12 mouse cellular contexts compared by ENCODE assay signal in the genomic region with DNA sequence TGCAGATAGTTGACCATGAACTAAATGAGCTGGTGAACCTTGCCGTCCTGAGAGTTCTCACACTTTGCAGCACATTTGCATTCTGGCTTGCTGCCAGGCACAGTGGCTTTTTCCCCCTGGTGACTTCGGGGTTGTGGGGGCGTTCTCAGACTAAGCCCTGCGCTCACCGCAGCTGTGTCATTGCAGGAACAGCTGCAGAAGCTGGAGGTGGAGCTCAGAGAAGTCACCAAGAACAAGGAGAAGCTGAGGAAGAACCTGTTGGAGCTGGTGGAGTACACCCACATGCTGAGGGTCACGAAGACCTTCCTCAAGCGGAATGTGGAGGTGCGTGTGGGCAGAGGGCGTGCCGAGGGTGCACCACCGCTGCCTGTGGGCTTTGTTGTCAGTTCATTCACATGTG. TPM values are rescaled to one million over a fixed set of nuclear protein-coding genes. Genes with fewer than 3 reads are reported as not detected.
DNase-seq lines count a peak whose midpoint lies in the region; ATAC-seq and TF ChIP-seq lines count a peak whose summit lies in the region.
"Had no signal": no experiment of that assay in that cellular context is flagged by ENCODE, and none has a peak within 500 bp of the region (broad histone marks: within the 10 kb centered on the region; RNA-seq: fewer than 3 reads in every experiment).

No protein-coding gene starts in this region.

- TF ChIP-seq POLR2A in spleen, adult 2 months (IDR thresholded peaks at IDR 0.05; ENCODE audit: low read depth, low read length): no peak

- H3K4me3 ChIP-seq in spleen, adult 2 months (ENCODE audit: extremely low read depth, insufficient read depth, insufficient read length): no peak overlapping the region
- H3K4me3 ChIP-seq in forebrain, embryonic 12.5 days (replicated peaks): no peak overlapping the region
- H3K4me3 ChIP-seq: limb, embryonic 13.5 days had no signal

- no peak overlapping the region for H3K4me2 ChIP-seq in forebrain, embryonic 12.5 days
- H3K4me2 ChIP-seq: limb, embryonic 13.5 days had no signal

- H3K36me3 ChIP-seq in spleen, adult 2 months (ENCODE audit: control insufficient read depth, insufficient read depth, low read length): peaks cover 53% of the 10 kb centered on the region
- peaks cover 88% of the 10 kb centered on the region for H3K36me3 ChIP-seq in forebrain, embryonic 12.5 days (replicated peaks)

- H3K9ac ChIP-seq in forebrain, embryonic 12.5 days: no peak overlapping the region
- H3K9ac ChIP-seq: limb, embryonic 13.5 days had no signal

- 40% methylated on average over 11 of the region's 11 CpGs for WGBS in spleen, adult 2 months
- WGBS in forebrain, embryonic 12.5 days: 94% methylated on average over 11 of the region's 11 CpGs

- no peak for TF ChIP-seq CTCF in spleen, adult 2 months (IDR thresholded peaks at IDR 0.05; ENCODE audit: extremely low read depth, insufficient read depth, insufficient read length, insufficient replicate concordance)

- ATAC-seq in megakaryocyte progenitor cell, adult 5-6 weeks (replicated peaks; ENCODE audit: poor library complexity): no peak
- ATAC-seq in forebrain, embryonic 12.5 days (ENCODE audit: low FRiP score): no peak
- ATAC-seq: forebrain, embryonic 14.5 days; midbrain, embryonic 16.5 days had no signal

- H3K9me3 ChIP-seq in forebrain, embryonic 12.5 days: no peaks in the 10 kb centered on the region
- H3K9me3 ChIP-seq: limb, embryonic 13.5 days had no signal

- DNase-seq in heart, postnatal 4 days: peak; percentile 23
- no peak for DNase-seq in heart, postnatal 36 days
- peak; percentile 28 for DNase-seq in 416B (ENCODE audit: low read depth)
- peak; percentile 65 for DNase-seq in T-cell, adult 2 months (ENCODE audit: low spot score)
- peak; percentile 37 to 44 for DNase-seq in spleen, adult 2 months (ENCODE audit: low read depth in 1 of 2, low spot score in 2 of 2)
- no peak for DNase-seq in heart, adult 8-10 months (ENCODE audit: low spot score)
- DNase-seq: heart, adult 18-20 months had no signal

- peaks cover 13% of the 10 kb centered on the region; the same call in 1 of the 2 replicates for H3K4me1 ChIP-seq in spleen, adult 2 months (ENCODE audit: control insufficient read depth, insufficient read depth, insufficient read length)
- H3K4me1 ChIP-seq in forebrain, embryonic 12.5 days: no peaks in the 10 kb centered on the region
- H3K4me1 ChIP-seq: limb, embryonic 13.5 days had no signal

- 0 out of 2 replicates have a peak overlapping the region, but pooled peaks have one; percentile 4 for H3K27ac ChIP-seq in spleen, adult 2 months (ENCODE audit: insufficient read depth, low read length)
- no peak overlapping the region for H3K27ac ChIP-seq in forebrain, embryonic 12.5 days
- H3K27ac ChIP-seq: limb, embryonic 13.5 days had no signal

- no peaks in the 10 kb centered on the region for H3K27me3 ChIP-seq in spleen, adult 2 months (ENCODE audit: control insufficient read depth, insufficient read depth, low read length)
- H3K27me3 ChIP-seq in forebrain, embryonic 12.5 days: no peaks in the 10 kb centered on the region
- H3K27me3 ChIP-seq: limb, embryonic 13.5 days had no signal

- intact Hi-C loops in heart, postnatal 36 days (cut with DNase I): no loop called here

RNA-seq across cellular contexts. Expression of gene Atp6v0a2, which starts 8.9 kb away (rescaled TPM):
- 10 to 100 TPM; 37.0 to 37.2 TPM for total RNA-seq in heart, postnatal 4 days (2021)
- total RNA-seq in heart, postnatal 36 days (2021): 10 to 100 TPM; 42.1 to 58.2 TPM
- 35.7 and 36.2 TPM in 2 replicates for polyA plus RNA-seq in spleen, adult 2 months (2012; rRNA removed)
- total RNA-seq in megakaryocyte progenitor cell, adult 5-6 weeks (2015): 13.8 and 14.0 TPM in 2 replicates
- 13.5 and 15.4 TPM in 2 replicates for total RNA-seq in megakaryocyte progenitor cell, adult 5-6 weeks (2017)
- polyA plus RNA-seq in forebrain, embryonic 12.5 days (2016; fragmentation: Nextera tagmentation; extraction: Ambion mirVana): 50.5 and 53.3 TPM in 2 replicates
- total RNA-seq in heart, adult 8-10 months (2022): 10 to 100 TPM; 50.0 to 64.5 (median 60.5) TPM

RNA-seq across cellular contexts. Expression of gene Gtf2h3, which starts 58.4 kb away (rescaled TPM):
- total RNA-seq in heart, postnatal 4 days (2021): 10 to 100 TPM; 20.1 to 23.9 TPM
- 10 to 100 TPM; 18.0 to 19.5 TPM for total RNA-seq in heart, postnatal 36 days (2021)
- polyA plus RNA-seq in spleen, adult 2 months (2012; rRNA removed): 25.9 and 29.4 TPM in 2 replicates
- 13.8 and 16.2 TPM in 2 replicates for total RNA-seq in megakaryocyte progenitor cell, adult 5-6 weeks (2015)
- 29.7 and 37.5 TPM in 2 replicates for total RNA-seq in megakaryocyte progenitor cell, adult 5-6 weeks (2017)
- polyA plus RNA-seq in forebrain, embryonic 12.5 days (2016; fragmentation: Nextera tagmentation; extraction: Ambion mirVana): 72.0 and 73.4 TPM in 2 replicates
- total RNA-seq in heart, adult 8-10 months (2022): 10 to 100 TPM; 17.8 to 21.5 (median 20.1) TPM

RNA-seq across cellular contexts. Expression of gene Eif2b1, which starts 58.4 kb away (rescaled TPM):
- 10 to 100 TPM; 38.6 to 42.5 TPM for total RNA-seq in heart, postnatal 4 days (2021)
- 10 to 100 TPM; 26.6 to 33.0 TPM for total RNA-seq in heart, postnatal 36 days (2021)
- 9.8 and 11.6 TPM in 2 replicates for polyA plus RNA-seq in spleen, adult 2 months (2012; rRNA removed)
- 45.9 and 53.7 TPM in 2 replicates for total RNA-seq in megakaryocyte progenitor cell, adult 5-6 weeks (2015)
- 26.1 and 40.1 TPM in 2 replicates for total RNA-seq in megakaryocyte progenitor cell, adult 5-6 weeks (2017)
- 68.2 and 73.1 TPM in 2 replicates for polyA plus RNA-seq in forebrain, embryonic 12.5 days (2016; fragmentation: Nextera tagmentation; extraction: Ambion mirVana)
- total RNA-seq in heart, adult 8-10 months (2022): 10 to 100 TPM; 22.3 to 29.9 (median 28.5) TPM

Comparison
In these comparisons a context has a peak if more than half of its experiments do, and no peak if none do; other contexts are left out.
1. DNase-seq: peak in heart, postnatal 4 days (single experiment), 416B (single experiment), T-cell, adult 2 months (single experiment) and spleen, adult 2 months (2 of 2); none in heart, postnatal 36 days (0 of 2) and heart, adult 8-10 months (single experiment).